Mouse (Mus musculus): ENCODE results near the gene Prdm12. TPM values are rescaled to one million over a fixed set of nuclear protein-coding genes. Genes with fewer than 3 reads are reported as not detected.

The Prdm12 gene
- not detected in 2 replicates for polyA plus RNA-seq (2012; rRNA removed)

DNA sequence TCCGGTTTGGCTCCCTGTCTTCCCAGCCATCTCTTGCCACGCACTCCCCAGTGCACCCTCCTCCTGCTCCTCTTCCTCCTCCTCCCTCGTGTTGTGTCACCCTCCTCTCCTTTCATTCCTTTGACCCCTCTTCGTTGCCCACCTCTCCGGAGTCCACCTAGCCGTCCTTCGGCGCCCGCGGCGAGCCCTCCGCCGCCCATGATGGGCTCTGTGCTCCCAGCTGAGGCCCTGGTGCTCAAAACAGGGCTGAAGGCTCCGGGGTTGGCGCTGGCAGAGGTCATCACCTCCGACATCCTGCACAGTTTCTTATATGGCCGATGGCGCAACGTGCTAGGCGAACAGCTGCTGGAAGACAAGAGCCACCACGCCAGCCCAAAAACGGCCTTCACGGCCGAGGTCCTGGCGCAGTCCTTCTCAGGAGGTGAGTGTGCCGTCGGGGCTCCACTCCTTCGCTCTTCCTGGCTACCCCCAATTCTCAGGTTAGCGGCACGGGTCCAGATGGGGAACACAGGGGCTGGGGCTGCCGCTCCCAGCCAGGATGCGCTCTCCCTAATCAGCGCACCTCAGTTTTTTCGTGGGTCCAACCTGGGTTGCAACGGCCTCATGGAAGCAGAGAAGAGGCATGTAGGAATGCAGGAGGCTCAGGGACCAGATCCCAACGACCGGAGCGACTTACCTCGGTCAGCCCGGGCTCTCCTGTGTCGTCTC, at the start of gene Prdm12:
Gene Prdm12, plus strand, starts transcription at position 137 of the 708 bp plus-strand sequence.
- H3K4me3 ChIP-seq (replicated peaks; ENCODE audit: extremely low read depth, low read depth, low read length): no peak within 1 kb of the TSS
- H3K4me1 ChIP-seq (ENCODE audit: control insufficient read depth, insufficient read depth, low read length): peaks cover 3% of the 10 kb centered on the region
- TF ChIP-seq POLR2A (IDR thresholded peaks at IDR 0.05; ENCODE audit: borderline replicate concordance, extremely low read depth, low read depth, low read length) (no peak), CTCF (IDR thresholded peaks at IDR 0.05; ENCODE audit: insufficient read depth, low read length) (no peak)
- no peak for DNase-seq
- WGBS: 3% methylated on average over 41 of the region's 41 CpGs

DNA sequence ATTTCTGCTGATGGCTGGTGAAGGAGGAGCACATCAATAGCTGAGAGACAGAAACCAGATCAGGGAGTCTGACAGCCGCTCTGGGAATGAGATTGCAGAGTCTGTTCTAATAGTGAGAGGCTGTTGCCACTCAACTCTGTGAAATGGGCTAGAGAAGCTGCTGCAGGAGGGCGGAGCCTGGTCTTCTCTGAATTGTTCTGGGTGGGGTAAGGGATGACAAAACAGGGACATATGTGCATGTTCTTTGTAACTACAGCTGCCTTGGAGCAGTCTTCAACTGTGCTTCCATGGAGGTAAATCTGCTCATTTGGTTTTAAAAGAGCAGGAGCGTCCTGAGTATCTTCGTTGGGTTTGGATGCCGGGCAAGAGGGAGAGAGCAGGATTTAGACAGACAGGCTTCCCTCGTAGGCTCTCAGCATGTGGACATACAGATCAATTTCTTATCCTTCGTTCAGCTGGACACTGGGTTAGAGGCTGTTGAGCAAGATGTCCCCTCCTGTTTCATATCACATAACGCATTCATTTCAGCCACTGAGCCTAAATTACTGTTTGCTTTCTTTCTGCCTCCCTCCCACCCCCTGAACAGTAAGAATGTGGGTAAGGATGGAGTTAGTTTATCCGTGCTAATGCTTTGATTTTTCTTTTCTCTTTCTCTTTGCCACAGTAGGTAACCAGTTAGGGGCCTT, 47.9 kb upstream of the Prdm12 start:
- H3K4me3 ChIP-seq (replicated peaks; ENCODE audit: extremely low read depth, low read depth, low read length): no peak overlapping the region
- DNase-seq: no peak
- TF ChIP-seq CTCF (IDR thresholded peaks at IDR 0.05; ENCODE audit: insufficient read depth, low read length): no peak
- no peak for TF ChIP-seq POLR2A (IDR thresholded peaks at IDR 0.05; ENCODE audit: borderline replicate concordance, extremely low read depth, low read depth, low read length)
- 77% methylated on average over 9 of the region's 9 CpGs for WGBS
- H3K4me1 ChIP-seq (ENCODE audit: control insufficient read depth, insufficient read depth, low read length): peaks cover 7% of the 10 kb centered on the region

DNA sequence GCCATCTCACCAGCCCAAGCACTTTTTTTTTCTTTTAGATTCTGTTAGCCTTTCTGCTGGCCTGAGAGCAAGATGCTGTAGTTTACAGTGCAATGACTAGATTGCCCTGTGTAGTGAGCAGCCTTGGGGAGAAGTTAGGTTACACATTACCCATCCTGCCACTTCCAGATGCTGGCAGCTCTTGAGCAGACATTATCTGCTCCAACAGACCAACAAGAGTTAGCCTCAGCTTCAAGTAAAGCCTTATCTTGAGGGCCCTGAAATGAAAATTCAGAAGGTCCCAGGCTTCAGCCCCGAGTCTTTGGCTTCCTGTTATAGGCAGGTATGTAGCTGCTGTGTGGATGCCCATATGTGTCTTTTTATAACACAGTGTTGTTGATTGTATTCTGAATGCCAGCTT, 32.3 kb upstream of the Prdm12 start:
- TF ChIP-seq CTCF (IDR thresholded peaks at IDR 0.05; ENCODE audit: insufficient read depth, low read length): no peak
- no peak for DNase-seq
- H3K4me3 ChIP-seq (replicated peaks; ENCODE audit: extremely low read depth, low read depth, low read length): no peak overlapping the region
- H3K4me1 ChIP-seq (ENCODE audit: control insufficient read depth, insufficient read depth, low read length): no peaks in the 10 kb centered on the region
- WGBS: 82% methylated on average over 1 of the region's 1 CpGs

DNA sequence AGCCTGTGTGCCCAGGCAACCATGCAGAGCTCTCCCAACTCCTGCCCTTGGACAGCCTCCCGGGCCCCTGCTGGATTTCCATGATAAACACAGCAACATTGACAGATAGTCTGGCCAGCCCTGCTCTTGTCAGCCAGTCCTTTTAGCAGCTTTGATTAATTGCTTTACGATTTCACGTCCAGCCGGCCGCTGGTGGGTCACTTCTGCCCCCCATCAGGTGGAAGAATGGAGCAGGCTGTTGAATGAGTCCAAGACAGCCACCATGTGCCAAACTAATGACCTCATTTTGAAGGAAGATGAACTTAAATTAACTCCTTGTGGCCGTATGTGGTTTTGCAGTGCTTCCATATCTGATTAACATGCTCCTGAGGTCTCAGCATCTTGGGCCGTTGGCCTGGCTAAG, 30.0 kb upstream of the Prdm12 start:
- Histone ChIP-seq H3K4me3 (replicated peaks; ENCODE audit: extremely low read depth, low read depth, low read length) (no peak overlapping the region), H3K4me1 (ENCODE audit: control insufficient read depth, insufficient read depth, low read length) (no peaks in the 10 kb centered on the region)
- DNase-seq: no peak
- WGBS: 32% methylated on average over 7 of the region's 7 CpGs
- TF ChIP-seq CTCF (IDR thresholded peaks at IDR 0.05; ENCODE audit: insufficient read depth, low read length) (no peak), POLR2A (IDR thresholded peaks at IDR 0.05; ENCODE audit: borderline replicate concordance, extremely low read depth, low read depth, low read length) (no peak)

DNA sequence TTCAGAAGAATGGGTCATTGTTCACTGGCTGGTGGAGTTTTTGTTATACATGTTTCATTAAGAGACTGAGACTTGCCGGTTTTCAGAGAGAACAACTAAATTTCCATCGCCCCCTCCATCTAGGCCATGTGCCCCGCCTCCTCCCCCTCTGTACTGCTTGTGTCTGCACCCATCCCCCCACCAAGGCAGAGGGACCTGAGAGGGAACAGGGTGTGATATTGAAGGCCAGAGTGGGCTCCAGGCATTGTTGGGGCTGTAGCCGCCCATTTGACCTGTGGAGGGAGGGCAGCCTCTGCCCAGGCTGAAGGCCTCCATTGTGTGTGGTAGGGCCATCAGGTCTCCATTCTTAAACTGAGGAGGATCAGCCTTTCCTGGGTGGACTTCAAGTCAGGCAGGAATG, 28.9 kb upstream of the Prdm12 start:
- no peak overlapping the region for H3K4me3 ChIP-seq (replicated peaks; ENCODE audit: extremely low read depth, low read depth, low read length)
- TF ChIP-seq POLR2A (IDR thresholded peaks at IDR 0.05; ENCODE audit: borderline replicate concordance, extremely low read depth, low read depth, low read length) (no peak), CTCF (IDR thresholded peaks at IDR 0.05; ENCODE audit: insufficient read depth, low read length) (no peak)
- WGBS: 86% methylated on average over 4 of the region's 4 CpGs
- DNase-seq: no peak
- H3K4me1 ChIP-seq (ENCODE audit: control insufficient read depth, insufficient read depth, low read length): no peaks in the 10 kb centered on the region

DNA sequence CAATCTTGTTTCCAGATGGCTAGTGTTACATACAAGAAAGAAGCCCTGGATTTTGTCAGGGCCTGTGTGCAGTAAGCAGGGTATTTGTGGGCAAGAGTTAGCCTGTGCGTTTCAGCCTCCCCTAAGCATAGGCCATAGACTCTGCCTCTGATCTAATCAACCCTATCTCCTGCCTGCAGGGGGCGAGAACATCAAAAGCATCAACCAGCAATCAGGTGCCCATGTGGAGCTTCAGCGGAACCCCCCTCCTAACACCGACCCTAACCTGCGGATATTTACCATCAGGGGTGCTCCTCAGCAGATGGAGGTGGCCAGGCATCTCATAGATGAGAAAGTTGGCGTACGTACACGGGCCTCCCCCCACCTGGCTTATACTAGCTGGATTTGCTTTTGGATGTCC, 28.4 kb upstream of the Prdm12 start:
- Histone ChIP-seq H3K4me1 (ENCODE audit: control insufficient read depth, insufficient read depth, low read length) (no peaks in the 10 kb centered on the region), H3K4me3 (replicated peaks; ENCODE audit: extremely low read depth, low read depth, low read length) (no peak overlapping the region)
- no peak for TF ChIP-seq POLR2A (IDR thresholded peaks at IDR 0.05; ENCODE audit: borderline replicate concordance, extremely low read depth, low read depth, low read length)
- TF ChIP-seq CTCF (IDR thresholded peaks at IDR 0.05; ENCODE audit: insufficient read depth, low read length): no peak
- DNase-seq: no peak
- 84% methylated on average over 8 of the region's 8 CpGs for WGBS

DNA sequence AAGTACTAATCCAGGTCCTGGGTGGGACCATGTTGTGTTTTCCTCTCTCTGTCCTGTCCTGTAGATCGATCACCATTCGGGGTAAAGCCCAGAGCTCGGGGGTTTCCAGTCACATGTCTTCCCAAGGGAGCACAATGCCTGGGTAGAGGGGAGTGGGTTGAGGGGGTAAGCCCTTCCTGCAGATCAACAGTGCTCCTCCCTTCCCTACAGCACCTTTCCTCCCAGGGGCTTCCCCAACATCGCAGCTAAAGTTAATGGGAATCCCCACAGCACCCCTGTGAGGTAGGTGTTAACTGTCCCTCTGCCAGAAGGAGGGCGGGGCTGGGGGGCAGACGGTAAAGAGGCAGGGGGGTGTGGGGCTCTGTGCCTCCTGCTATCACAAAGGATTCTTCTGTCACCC, 27.2 kb upstream of the Prdm12 start:
- WGBS: 69% methylated on average over 6 of the region's 6 CpGs
- Histone ChIP-seq H3K4me1 (ENCODE audit: control insufficient read depth, insufficient read depth, low read length) (no peaks in the 10 kb centered on the region), H3K4me3 (replicated peaks; ENCODE audit: extremely low read depth, low read depth, low read length) (no peak overlapping the region)
- TF ChIP-seq POLR2A (IDR thresholded peaks at IDR 0.05; ENCODE audit: borderline replicate concordance, extremely low read depth, low read depth, low read length) (no peak), CTCF (IDR thresholded peaks at IDR 0.05; ENCODE audit: insufficient read depth, low read length) (no peak)
- DNase-seq: no peak

DNA sequence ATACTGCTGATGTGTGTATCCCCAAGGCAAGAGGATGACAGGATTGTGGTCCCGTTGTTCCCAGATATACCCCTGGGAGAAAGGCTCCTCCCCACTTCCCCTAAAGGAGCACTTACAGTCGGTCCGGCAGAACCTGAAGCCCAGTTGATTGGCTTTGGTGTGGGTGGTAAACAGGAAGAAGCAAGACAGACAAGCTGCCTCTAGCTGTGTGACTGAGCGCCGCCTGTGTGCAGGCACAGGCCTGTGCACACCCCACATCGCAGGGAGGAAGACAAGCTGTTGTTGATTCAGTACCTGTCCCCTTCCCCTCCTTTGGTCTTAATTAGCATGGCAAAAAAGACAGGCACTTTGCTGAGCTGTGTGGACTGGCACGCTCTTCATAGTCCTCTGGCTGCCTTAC, 26.1 kb upstream of the Prdm12 start:
- Histone ChIP-seq H3K4me1 (ENCODE audit: control insufficient read depth, insufficient read depth, low read length) (no peaks in the 10 kb centered on the region), H3K4me3 (replicated peaks; ENCODE audit: extremely low read depth, low read depth, low read length) (no peak overlapping the region)
- TF ChIP-seq POLR2A (IDR thresholded peaks at IDR 0.05; ENCODE audit: borderline replicate concordance, extremely low read depth, low read depth, low read length) (no peak), CTCF (IDR thresholded peaks at IDR 0.05; ENCODE audit: insufficient read depth, low read length) (no peak)
- 74% methylated on average over 7 of the region's 7 CpGs for WGBS
- DNase-seq: no peak

DNA sequence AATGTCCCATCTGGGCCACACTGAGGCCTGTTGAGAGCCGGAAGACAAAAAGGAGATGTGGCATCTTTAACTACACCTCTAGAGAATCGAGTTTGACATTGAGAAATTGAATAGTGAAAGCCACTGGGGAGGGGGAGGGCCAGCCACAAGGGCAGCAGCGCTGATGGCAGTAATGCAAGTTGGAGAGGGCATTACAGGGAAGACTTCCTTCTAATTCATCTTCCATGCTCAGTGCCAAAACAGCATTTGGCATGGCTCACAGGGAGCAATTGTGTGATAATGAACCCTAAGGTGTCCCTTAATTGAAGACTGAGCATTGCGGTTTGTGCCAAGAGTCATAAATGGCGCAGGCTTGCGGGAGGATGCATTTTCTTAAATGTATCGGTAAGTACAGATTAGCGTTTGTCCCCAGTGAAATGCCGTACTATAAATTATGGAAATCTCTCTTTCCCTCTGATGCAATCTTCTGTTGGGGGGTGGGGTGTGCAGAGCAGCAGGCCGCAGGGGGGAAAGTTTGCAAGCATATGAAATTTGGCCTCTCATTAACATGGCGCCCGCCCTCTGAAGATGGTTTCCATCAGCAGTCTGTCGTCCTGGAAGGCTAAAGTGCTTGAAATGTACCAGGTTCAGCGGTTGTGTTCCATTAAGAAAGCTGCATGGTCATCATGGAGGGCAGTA, 21.2 kb upstream of the Prdm12 start:
- no peak overlapping the region for H3K4me3 ChIP-seq (replicated peaks; ENCODE audit: extremely low read depth, low read depth, low read length)
- no peaks in the 10 kb centered on the region for H3K4me1 ChIP-seq (ENCODE audit: control insufficient read depth, insufficient read depth, low read length)
- WGBS: 83% methylated on average over 14 of the region's 14 CpGs
- TF ChIP-seq POLR2A (IDR thresholded peaks at IDR 0.05; ENCODE audit: borderline replicate concordance, extremely low read depth, low read depth, low read length): no peak
- TF ChIP-seq CTCF (IDR thresholded peaks at IDR 0.05; ENCODE audit: insufficient read depth, low read length): no peak
- DNase-seq: no peak

Measured in lung, adult 2 months (tissue).